Mouse (Mus musculus) C2C12 (cell line): Measurements from ENCODE around the gene Dcaf11.

Experiments
- CEBPB ChIP-seq: IDR thresholded peaks from one replicate; pipeline ENCODE4 v1.6.1; 2011; ENCODE audit warnings: low read depth, mild to moderate bottlenecking, control low read depth, moderate library complexity
- CTCF ChIP-seq: IDR thresholded peaks from one replicate; pipeline ENCODE4 v1.5.1; 2011; ENCODE audit not compliant: control insufficient read depth, insufficient read depth, insufficient read length
- FOSL1 ChIP-seq: IDR thresholded peaks from one replicate; pipeline ENCODE4 v1.8.0; 2011; ENCODE audit warnings: mild to moderate bottlenecking, low read length; ENCODE audit not compliant: poor library complexity, insufficient read depth, severe bottlenecking
- MAX ChIP-seq: IDR thresholded peaks from one replicate; pipeline ENCODE4 v1.6.1; 2011; ENCODE audit warnings: mild to moderate bottlenecking, control low read depth
- MYOG ChIP-seq: IDR thresholded peaks from one replicate; pipeline ENCODE4 v1.6.1; 2011; ENCODE audit not compliant: control insufficient read depth, insufficient read length; ENCODE audit errors: extremely low read depth
- USF1 ChIP-seq: IDR thresholded peaks from one replicate; pipeline ENCODE4 v1.6.1; 2011; ENCODE audit warnings: low read depth, mild to moderate bottlenecking, control low read depth, moderate library complexity

DNA sequence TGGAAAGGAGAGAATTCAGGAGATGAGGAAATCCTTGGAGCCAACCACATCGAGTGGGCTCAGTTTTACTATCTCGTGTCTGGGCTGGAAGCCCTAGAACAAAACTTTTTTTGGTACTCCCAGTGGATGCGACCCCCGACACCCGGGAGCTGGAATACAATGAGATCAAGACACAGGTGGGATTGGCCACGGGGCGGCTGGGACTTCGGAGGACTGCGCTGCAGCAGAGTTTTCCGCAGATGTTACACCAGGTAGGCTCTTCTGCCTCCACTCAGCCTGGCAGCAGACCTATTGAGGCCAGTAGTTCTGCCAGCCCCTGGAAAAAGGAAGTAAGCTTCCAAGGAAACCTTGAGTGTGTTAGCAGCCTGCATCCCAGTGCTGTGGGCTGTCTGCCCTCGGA lies 3.4 kb downstream of the Dcaf11 start:
- no peak for TF ChIP-seq CTCF
- TF ChIP-seq MYOG: no peak
- TF ChIP-seq USF1: no peak
- TF ChIP-seq FOSL1: no peak
- no peak for TF ChIP-seq MAX
- no peak for TF ChIP-seq CEBPB
